Mouse (Mus musculus): Measurements from ENCODE around the gene Ddx51. TPM values are rescaled to one million over a fixed set of nuclear protein-coding genes. Genes with fewer than 3 reads are reported as not detected.
A peak's percentile ranks its signal among the peaks of the same experiment; 100 is the strongest.

Ddx51 gene
- 10 to 100 TPM in 1 of 2 experiments, 1 to 10 TPM in 1; 7.9 to 10.4 TPM for total RNA-seq (2021)
- long read RNA-seq, experiment 1, full-length matches to known transcripts = 2 of 2 reads
- long read RNA-seq, experiment 1, partial matches to known transcripts = 0 of 2 reads
- long read RNA-seq, experiment 1, other reads (novel, unspliced or antisense) = 0 of 2 reads
- long read RNA-seq, experiment 2, full-length matches to known transcripts = 5 of 6 reads
- long read RNA-seq, experiment 2, partial matches to known transcripts = 1 of 6 reads
- long read RNA-seq, experiment 2, other reads (novel, unspliced or antisense) = 0 of 6 reads

GRCm38 (mm10) chr5:110652719-110653648 is at the start of gene Ddx51, which contains the start of gene Noc4l:
Gene Ddx51, plus strand, starts transcription at chr5:110653451.
Gene Noc4l, minus strand, starts transcription at chr5:110653417.
- peak; percentile 89 to 92 for DNase-seq
- intact Hi-C loops (cut with DNase I) = no loop called here

- no peak for DNase-seq
- intact Hi-C loops (cut with DNase I) = no loop called here
Measured at GRCm38 (mm10) chr5:110604311-110604710, 48.9 kb upstream of the Ddx51 start.

GRCm38 (mm10) chr5:110605531-110606221 is 47.6 kb upstream of the Ddx51 start:
- intact Hi-C loops (cut with DNase I) = no loop called here
- no peak for DNase-seq

GRCm38 (mm10) chr5:110607767-110608166 is 45.5 kb upstream of the Ddx51 start:
- intact Hi-C loops (cut with DNase I) = no loop called here
- no peak for DNase-seq

GRCm38 (mm10) chr5:110608336-110608735 is 44.9 kb upstream of the Ddx51 start:
- DNase-seq = no peak

GRCm38 (mm10) chr5:110608941-110609340 is 44.3 kb upstream of the Ddx51 start:
- intact Hi-C loops (cut with DNase I) = no loop called here
- no peak for DNase-seq

More at GRCm38 (mm10) chr5:110608336-110608735, 44.9 kb upstream of the Ddx51 start:
- intact Hi-C loops (cut with DNase I) = no loop called here

GRCm38 (mm10) chr5:110609425-110609824 is 43.8 kb upstream of the Ddx51 start:
- intact Hi-C loops (cut with DNase I) = no loop called here
- DNase-seq = no peak

- DNase-seq = no peak
- intact Hi-C loops (cut with DNase I) = no loop called here
Measured at GRCm38 (mm10) chr5:110609868-110610267, 43.4 kb upstream of the Ddx51 start.

- no peak for DNase-seq
- intact Hi-C loops (cut with DNase I) = no loop called here
Measured at GRCm38 (mm10) chr5:110610484-110610883, 42.8 kb upstream of the Ddx51 start.

GRCm38 (mm10) chr5:110611435-110612158 is 41.7 kb upstream of the Ddx51 start:
- intact Hi-C loops (cut with DNase I) = no loop called here
- no peak for DNase-seq

- intact Hi-C loops (cut with DNase I) = no loop called here
Measured at GRCm38 (mm10) chr5:110619226-110619625, 34.0 kb upstream of the Ddx51 start.

GRCm38 (mm10) chr5:110624319-110624718 is 28.9 kb upstream of the Ddx51 start:
- intact Hi-C loops (cut with DNase I) = no loop called here
- DNase-seq = no peak

More at GRCm38 (mm10) chr5:110619226-110619625, 34.0 kb upstream of the Ddx51 start:
- no peak for DNase-seq

- no peak for DNase-seq
- intact Hi-C loops (cut with DNase I) = no loop called here
Measured at GRCm38 (mm10) chr5:110627351-110627750, 25.9 kb upstream of the Ddx51 start.

- intact Hi-C loops (cut with DNase I) = no loop called here
- DNase-seq = no peak
Measured at GRCm38 (mm10) chr5:110628156-110628555, 25.1 kb upstream of the Ddx51 start.

GRCm38 (mm10) chr5:110629525-110630120 is 23.6 kb upstream of the Ddx51 start:
- intact Hi-C loops (cut with DNase I) = no loop called here
- DNase-seq = no peak

- intact Hi-C loops (cut with DNase I) = loop anchor here (1.0 to 5.0 kb wide), 3 partner anchors 142 to 636 kb away; no protein-coding TSS in a partner anchor
- DNase-seq = no peak
Measured at GRCm38 (mm10) chr5:110635951-110636707, 17.1 kb upstream of the Ddx51 start.

GRCm38 (mm10) chr5:110638306-110639074 is 14.8 kb upstream of the Ddx51 start:
- intact Hi-C loops (cut with DNase I) = loop anchor here (5.0 kb wide), 1 partner anchor 634 kb away; no protein-coding TSS in a partner anchor
- DNase-seq = no peak

GRCm38 (mm10) chr5:110639459-110639858 is 13.8 kb upstream of the Ddx51 start:
- peak in 1 of 2 experiments; percentile 37 for DNase-seq
- intact Hi-C loops (cut with DNase I) = loop anchor here (5.0 kb wide), 1 partner anchor 633 kb away; no protein-coding TSS in a partner anchor
